Mouse (Mus musculus): ENCODE data around the gene Ptchd1.

The Ptchd1 gene

DNA sequence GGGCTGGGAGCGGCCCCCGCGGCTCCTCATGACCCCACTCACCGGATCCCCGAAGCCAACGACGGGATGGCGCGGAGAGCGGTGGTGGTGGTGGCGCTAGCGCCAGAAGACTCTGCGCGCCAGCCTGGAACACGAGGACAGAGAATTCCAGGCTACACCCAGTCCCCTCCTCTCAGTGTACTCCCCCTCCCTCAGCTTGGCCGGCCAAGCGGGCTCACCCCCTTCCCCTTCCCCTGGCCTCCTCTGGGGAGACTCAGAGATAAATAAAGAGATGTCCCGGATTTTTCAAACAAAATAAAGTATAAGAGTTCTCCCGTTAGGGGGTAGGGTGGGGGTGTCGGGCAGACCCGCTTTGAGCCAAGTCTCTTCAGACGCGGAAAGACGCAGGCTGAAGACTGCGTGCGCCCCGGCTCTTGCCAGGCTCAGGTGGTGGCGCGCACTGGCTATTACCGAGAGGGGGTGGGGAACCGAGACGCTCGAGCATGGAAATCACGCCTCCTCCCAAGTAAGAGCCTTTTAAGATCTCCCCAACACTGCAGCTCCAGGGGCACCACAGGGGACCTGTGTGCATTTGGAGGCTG, at the start of gene Ptchd1:
TSS of gene Ptchd1 (minus strand) at position 114 of the 581 bp plus-strand sequence.
- DNase-seq, result peak; percentile 29

GRCm38 (mm10) chrX:155657971-155658370, 34.4 kb upstream of the Ptchd1 start:
- no peak for DNase-seq

DNA sequence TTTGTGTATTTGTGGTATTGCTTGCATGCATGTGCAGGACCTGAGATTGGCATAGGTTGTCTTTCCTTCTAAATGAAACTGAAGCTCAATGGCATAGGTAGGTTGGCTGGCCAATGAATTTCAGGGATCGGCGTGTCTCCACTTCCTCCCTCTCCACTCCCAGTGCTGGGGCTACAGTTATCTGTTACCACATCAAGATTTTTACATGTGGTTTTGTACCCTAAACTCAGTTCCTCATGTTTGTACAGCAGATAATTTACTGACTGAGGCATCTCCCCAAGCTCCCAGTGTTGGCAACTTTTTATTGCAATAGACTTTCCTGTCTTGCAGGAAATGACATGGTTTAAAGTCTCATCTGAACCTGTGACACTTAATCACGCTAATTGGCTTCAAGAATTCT, 22.4 kb upstream of the Ptchd1 start:
- DNase-seq, result no peak

DNA sequence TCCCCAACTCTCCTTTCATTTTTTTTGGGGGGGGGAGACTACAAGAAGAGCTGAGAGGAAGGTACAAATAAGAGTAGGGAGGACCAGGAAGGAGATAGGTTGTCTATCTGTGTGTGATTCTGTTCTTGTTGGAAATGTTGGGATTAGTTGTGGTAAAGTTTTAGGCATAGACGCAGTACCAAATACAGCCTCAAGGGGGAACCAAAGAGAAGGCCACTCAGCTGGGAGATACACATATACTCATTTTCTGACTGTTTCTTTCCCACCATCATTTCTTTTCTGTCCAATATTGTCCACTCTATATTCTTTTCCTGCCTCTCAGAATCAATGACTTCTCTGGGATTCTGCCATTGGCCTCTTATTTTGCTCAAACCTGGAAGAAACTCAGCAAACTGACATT, 20.4 kb upstream of the Ptchd1 start:
- no peak for DNase-seq

DNA sequence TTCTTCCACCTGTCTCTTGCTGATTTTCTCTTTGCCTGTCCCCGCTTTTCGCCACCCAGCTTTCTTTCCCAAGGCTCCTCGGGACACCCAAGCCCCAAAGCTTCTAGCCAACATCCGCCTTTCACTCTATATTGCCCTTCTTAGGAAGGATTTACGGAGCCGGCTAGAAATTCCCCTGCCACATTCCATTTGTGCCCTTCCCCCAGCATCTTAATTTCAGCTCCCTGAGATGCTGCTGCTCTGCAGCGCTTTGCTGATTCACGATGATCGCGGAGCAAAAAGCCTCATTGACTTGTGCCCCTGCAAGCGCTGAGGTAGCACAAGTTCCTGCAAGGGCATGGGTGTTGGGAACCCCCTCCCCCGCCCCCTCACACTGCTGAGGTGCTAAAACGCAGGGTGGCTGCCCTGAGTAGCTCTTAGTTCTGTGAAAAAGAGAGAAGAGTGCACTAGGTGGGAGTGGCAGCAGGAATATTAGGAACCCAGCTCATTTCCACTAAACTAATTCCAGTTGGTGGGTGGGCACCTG, 2.1 kb upstream of the Ptchd1 start:
- peak; percentile 6 for DNase-seq

DNA sequence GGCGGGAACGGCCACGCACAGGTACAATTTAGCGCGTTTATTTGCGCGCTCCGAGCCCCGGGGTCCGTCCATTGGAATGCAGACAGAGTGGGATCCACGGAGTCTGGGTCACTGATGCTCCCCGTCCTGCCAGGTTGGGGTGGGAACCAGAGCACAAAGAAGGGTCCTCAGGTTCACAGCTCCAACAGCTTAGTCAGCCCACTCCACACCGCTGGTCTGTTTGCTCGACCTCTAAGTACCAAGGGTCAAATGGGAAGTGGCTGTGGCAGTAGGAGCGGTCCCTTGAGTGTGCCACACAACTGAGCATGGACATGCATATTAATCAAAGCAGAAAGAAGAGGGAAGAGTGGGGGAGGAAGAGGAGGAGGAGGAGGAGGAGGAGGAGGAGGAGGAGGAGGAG, 1.3 kb upstream of the Ptchd1 start:
- DNase-seq, result no peak

- peak; percentile 28 for DNase-seq
Observed at GRCm38 (mm10) chrX:155624341-155624841, 777 bp upstream of the Ptchd1 start, which contains the start of gene Gm15155. Gene Gm15155, plus strand, starts transcription at chrX:155624741.

DNA sequence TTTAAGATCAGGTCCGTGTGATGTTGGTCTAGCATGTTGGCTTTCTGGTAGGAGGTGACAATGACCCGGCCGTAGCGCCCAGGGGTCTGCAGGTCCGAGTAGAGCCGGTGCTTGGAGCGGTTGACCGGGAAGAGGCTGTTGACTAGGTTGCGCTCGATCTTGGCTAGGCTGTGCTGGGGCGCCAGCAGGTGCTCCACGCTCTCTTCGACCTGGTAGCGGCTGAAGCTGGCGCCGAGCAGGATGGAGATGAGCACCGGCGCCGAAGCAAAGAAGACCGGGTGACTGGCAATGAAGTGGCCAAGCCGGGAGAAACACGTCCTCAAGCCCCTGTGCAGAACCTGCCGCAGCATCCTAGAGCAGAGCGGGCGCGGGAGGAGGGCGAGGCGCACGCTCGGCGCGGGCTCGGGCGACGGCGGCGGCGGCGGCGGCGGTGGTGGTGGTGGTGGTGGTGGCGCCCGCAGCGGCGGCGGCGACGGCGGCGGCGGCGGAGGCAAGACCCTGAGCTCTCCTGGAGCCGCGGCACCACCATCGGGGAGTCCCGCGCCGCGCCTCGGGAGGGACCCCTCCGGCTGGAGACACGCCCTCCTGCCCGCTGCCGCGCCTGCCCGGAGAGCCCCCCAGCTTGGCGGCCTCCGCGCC, 534 bp downstream of the Ptchd1 start:
- peak; percentile 45 for DNase-seq

- peak; percentile 7 for DNase-seq
Observed at GRCm38 (mm10) chrX:155622527-155622926, 1.1 kb downstream of the Ptchd1 start.

GRCm38 (mm10) chrX:155601196-155601595, 22.4 kb downstream of the Ptchd1 start:
- DNase-seq, result peak; percentile 39

GRCm38 (mm10) chrX:155596390-155596789, 27.2 kb downstream of the Ptchd1 start:
- DNase-seq, result no peak

DNA sequence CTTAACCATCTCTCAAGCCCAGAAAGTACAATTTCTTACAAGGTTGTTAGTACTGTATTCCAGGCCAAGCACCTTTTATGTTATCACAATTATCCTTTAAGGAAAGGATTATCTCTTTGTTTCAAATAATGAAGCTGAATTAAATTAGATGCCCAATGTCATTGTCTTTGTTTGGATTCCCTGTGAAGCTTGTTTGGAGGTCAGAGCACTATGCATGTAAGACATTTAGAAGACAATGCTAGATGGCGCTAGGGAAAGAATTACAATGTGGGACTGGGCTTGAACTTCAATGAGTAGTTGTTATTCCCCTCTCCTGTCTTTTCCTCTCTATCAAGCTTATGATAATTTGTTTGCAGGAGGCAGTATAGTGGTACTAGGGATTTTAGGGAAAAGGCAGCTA, 28.9 kb downstream of the Ptchd1 start:
- DNase-seq, result no peak

DNA sequence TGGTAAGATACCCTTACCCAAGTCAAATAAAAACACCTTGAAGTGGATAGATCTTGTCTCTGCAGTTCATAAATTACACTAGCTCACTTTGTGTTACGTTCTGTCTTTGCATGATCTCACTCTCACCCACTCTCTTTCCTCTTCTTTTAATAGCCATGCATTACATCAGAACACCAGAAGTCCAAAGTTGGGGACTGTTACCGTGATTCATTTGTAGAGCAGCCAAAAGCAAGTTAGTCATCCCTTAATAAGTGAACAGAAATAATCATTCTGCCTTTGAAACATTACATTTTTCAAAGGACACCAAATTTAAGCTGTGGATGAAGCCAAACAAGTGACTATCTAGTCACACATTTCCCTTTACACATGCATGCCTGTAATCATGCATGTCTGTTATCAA, 31.1 kb downstream of the Ptchd1 start:
- no peak for DNase-seq

DNA sequence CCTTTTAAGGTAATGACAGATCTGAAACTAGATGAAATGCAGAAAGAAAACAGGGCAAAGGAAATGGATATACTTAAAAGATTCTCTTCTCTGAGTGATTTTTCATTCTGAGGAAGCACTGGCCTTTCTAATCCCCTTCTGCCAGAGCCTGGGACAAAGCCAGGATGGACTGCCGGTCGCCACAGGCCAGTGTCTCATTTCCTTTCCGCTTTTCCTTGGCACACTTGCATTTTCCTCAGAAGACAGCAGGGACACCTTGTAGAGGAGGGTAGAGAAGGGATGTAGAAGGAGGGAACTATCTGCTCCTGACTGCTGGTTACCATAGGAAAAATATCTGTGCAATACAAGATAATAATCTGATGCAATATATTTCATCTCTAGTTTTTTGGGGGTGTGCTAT, 32.1 kb downstream of the Ptchd1 start:
- DNase-seq, result no peak

- DNase-seq, result no peak
Observed at GRCm38 (mm10) chrX:155584586-155584985, 39.0 kb downstream of the Ptchd1 start.

- no peak for DNase-seq
Observed at GRCm38 (mm10) chrX:155579791-155580190, 43.8 kb downstream of the Ptchd1 start.

DNA sequence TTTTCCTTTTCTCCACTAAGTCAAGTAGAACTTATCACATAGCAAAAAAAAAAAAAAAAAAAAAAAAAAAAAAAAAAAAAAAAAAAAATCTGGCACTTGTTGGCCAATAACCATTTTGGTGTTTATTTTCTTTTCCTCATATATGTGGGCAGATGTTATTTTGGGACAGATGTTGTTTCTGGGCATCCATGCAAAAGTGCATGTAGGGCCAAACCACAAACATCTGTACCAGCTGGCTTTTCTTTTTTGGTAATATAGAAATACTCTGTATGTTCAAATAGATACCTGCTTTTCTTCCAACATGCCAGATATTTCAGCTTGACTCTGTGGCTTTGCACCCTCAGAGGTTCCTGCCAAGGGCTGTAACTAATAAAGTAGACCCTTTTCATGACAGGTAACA, 51.2 kb downstream of the Ptchd1 start:
- DNase-seq, result no peak

- DNase-seq, result no peak
Observed at GRCm38 (mm10) chrX:155543780-155544179, 79.8 kb downstream of the Ptchd1 start.

All from right cerebral cortex, postnatal 25 days (tissue).